Mouse (Mus musculus) intestine, postnatal 0 days (tissue): Measurements from ENCODE around the gene Grik4. TPM values are rescaled to one million over a fixed set of nuclear protein-coding genes. Genes with fewer than 3 reads are reported as not detected.

Experiments
- ATAC-seq: fragments of 200-750 bp; cut with Nextera tagmentation; 2 replicates; pipeline ENCODE4 v1.8.0; 2017; ENCODE audit warnings: mild to moderate bottlenecking, moderate TSS enrichment, moderate library complexity
- H3K27ac ChIP-seq: fragments of 300-500 bp; sonication (generic); 2 replicates; pipeline ENCODE4 v1.5.1; 2014; ENCODE audit warnings: mild to moderate bottlenecking, low read depth, low read length, moderate library complexity
- H3K27me3 ChIP-seq: fragments of 300-500 bp; sonication (generic); replicated peaks from 2 replicates; pipeline ENCODE4 v1.6.1; 2014; ENCODE audit warnings: low read length, mixed read lengths; ENCODE audit not compliant: control insufficient read depth, insufficient read depth
- H3K36me3 ChIP-seq: fragments of 300-500 bp; sonication (generic); 2 replicates; pipeline ENCODE4 v1.6.1; 2014; ENCODE audit warnings: mild to moderate bottlenecking, moderate library complexity; ENCODE audit not compliant: control insufficient read depth, insufficient read depth
- H3K4me1 ChIP-seq: fragments of 300-500 bp; sonication (generic); replicated peaks from 2 replicates; pipeline ENCODE4 v1.6.1; 2014; ENCODE audit warnings: antibody characterized with exemption, low read length, mixed read lengths; ENCODE audit not compliant: control insufficient read depth, insufficient read depth
- H3K4me2 ChIP-seq: fragments of 300-500 bp; sonication (generic); replicated peaks from 2 replicates; pipeline ENCODE4 v1.6.1; 2014; ENCODE audit warnings: low read depth, mild to moderate bottlenecking, moderate library complexity
- H3K4me3 ChIP-seq: fragments of 300-500 bp; sonication (generic); 2 replicates; pipeline ENCODE4 v1.5.1; 2014; ENCODE audit warnings: low read depth, low read length
- H3K9ac ChIP-seq: fragments of 300-500 bp; sonication (generic); 2 replicates; pipeline ENCODE4 v1.6.1; 2014; ENCODE audit warnings: mild to moderate bottlenecking, low read depth, low read length
- H3K9me3 ChIP-seq: fragments of 300-500 bp; sonication (generic); 2 replicates; pipeline ENCODE4 v1.6.1; 2016; ENCODE audit warnings: mixed run types; ENCODE audit not compliant: control insufficient read depth
- CTCF ChIP-seq: sonication (generic); IDR thresholded peaks from 2 replicates; pipeline ENCODE4 v1.5.1; 2016; ENCODE audit warnings: low read depth, mild to moderate bottlenecking, control low read depth, antibody characterized with exemption, moderate library complexity
- WGBS: fragments of 180-500 bp; shearing (Covaris S2); extraction: QIAGEN DNeasy Blood & Tissue Kit; methylation state at CpG from one replicate; pipeline ENCODE4 v1.1.7; 2014; 5-methylcytosine and 5-hydroxymethylcytosine counted together
- polyA plus RNA-seq: library from polyadenylated mRNA; unstranded; fragments of >200 nt; fragmentation: Nextera tagmentation; extraction: Ambion mirVana; gene quantifications from 2 replicates; pipeline ENCODE4 v1.2.1, GENCODE M21; 2015

The Grik4 gene
- polyA plus RNA-seq, 1 experiment from 2014 or later, result 0.68 TPM

DNA sequence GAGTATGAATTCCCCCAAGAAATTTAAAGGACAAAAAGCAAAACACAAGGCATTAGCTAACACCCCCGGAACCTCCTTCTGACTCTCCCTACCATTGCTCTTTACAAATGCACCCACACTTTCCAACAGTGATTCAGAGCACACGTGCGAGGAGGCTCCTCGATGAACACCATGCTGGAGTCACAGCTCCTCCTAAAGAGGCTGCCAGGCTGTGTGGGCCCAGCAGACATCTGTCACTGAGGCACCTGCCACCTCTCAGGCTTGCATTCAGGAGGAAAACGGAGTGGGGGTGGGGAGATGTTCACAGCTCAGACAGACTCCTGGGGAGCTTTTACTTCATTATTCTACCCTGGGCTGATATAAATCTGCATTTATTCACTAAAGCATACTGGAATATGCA, 301.5 kb downstream of the Grik4 start:
- no peak overlapping the region for H3K4me3 ChIP-seq
- no peak for TF ChIP-seq CTCF
- no peak overlapping the region for H3K9ac ChIP-seq
- WGBS, result 73% methylated on average over 5 of the region's 5 CpGs
- H3K4me2 ChIP-seq, result no peak overlapping the region
- H3K27me3 ChIP-seq, result no peaks in the 10 kb centered on the region
- no peaks in the 10 kb centered on the region for H3K9me3 ChIP-seq
- H3K4me1 ChIP-seq, result no peaks in the 10 kb centered on the region
- ATAC-seq, result no peak
- H3K36me3 ChIP-seq, result no peaks in the 10 kb centered on the region
- no peak overlapping the region for H3K27ac ChIP-seq

DNA sequence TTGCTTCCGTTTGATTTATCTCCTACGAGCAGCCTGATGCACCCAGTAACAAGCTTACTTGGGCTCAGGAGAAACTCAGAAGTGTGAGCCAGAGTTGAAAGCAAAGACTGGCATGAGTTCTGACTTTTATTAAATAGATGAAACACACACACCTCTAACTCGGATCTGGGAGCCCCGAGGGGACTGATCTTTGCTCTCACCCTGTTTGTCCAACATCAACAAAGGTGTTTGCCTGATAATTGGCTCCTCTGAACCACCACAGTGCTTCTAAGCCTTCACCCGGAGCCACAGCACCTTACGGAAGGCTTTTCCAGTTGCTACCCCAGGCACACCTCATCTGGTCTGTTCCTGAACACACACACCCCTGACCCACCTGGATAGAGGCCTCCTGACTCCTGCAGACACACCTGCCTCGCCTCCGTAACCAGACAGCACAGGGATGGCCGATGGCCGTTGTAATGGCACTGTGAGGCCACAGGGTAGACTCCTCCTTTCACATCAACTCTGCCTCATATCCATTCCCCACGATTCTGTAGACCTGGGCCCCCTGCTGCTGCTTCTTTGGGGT, 302.7 kb downstream of the Grik4 start:
- Histone ChIP-seq H3K4me2 (no peak overlapping the region), H3K27me3 (no peaks in the 10 kb centered on the region), H3K9ac (no peak overlapping the region), H3K4me1 (no peaks in the 10 kb centered on the region), H3K27ac (no peak overlapping the region), H3K36me3 (no peaks in the 10 kb centered on the region), H3K4me3 (no peak overlapping the region), H3K9me3 (no peaks in the 10 kb centered on the region)
- ATAC-seq, result no peak
- WGBS, result 44% methylated on average over 11 of the region's 11 CpGs
- TF ChIP-seq CTCF, result 0 out of 2 replicates have a peak, but pooled peaks have one; percentile 11

GRCm38 (mm10) chr9:42636446-42636845, 307.8 kb downstream of the Grik4 start:
- Histone ChIP-seq H3K4me1 (no peaks in the 10 kb centered on the region), H3K27ac (no peak overlapping the region), H3K4me2 (no peak overlapping the region), H3K36me3 (no peaks in the 10 kb centered on the region), H3K9me3 (no peaks in the 10 kb centered on the region), H3K9ac (no peak overlapping the region), H3K27me3 (no peaks in the 10 kb centered on the region), H3K4me3 (no peak overlapping the region)
- TF ChIP-seq CTCF, result no peak
- WGBS, result 83% methylated on average over 10 of the region's 10 CpGs
- no peak for ATAC-seq

GRCm38 (mm10) chr9:42631479-42631878, 312.8 kb downstream of the Grik4 start:
- Histone ChIP-seq H3K4me1 (no peaks in the 10 kb centered on the region), H3K27ac (no peak overlapping the region), H3K4me2 (no peak overlapping the region), H3K9ac (no peak overlapping the region), H3K4me3 (no peak overlapping the region), H3K36me3 (no peaks in the 10 kb centered on the region), H3K27me3 (no peaks in the 10 kb centered on the region), H3K9me3 (no peaks in the 10 kb centered on the region)
- no peak for ATAC-seq
- TF ChIP-seq CTCF, result no peak
- WGBS, result 82% methylated on average over 4 of the region's 4 CpGs

DNA sequence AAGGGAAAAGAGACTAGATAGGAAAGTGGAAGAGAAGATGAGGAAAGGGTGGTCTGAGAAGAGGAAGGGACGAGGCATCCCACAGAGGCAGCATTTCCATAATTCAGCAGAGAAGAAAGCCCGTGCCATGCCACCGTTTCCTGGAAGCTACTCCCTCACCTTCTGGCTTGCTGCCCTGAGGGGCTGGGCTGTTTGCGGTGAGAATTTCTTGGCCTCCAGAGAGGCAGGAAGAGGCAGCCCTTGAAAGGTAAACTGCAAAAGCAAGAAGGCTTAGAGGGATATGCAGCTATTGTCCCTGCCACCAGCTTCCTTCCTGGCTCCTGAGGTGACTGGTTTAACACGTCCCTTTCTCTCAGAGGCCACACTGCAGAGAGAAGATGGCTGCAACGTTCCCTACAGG, 316.7 kb downstream of the Grik4 start:
- H3K4me2 ChIP-seq, result no peak overlapping the region
- no peak overlapping the region for H3K9ac ChIP-seq
- no peak for ATAC-seq
- H3K27ac ChIP-seq, result no peak overlapping the region
- WGBS, result 32% methylated on average over 6 of the region's 6 CpGs
- no peak overlapping the region for H3K4me3 ChIP-seq
- no peaks in the 10 kb centered on the region for H3K36me3 ChIP-seq
- H3K9me3 ChIP-seq, result no peaks in the 10 kb centered on the region
- no peaks in the 10 kb centered on the region for H3K27me3 ChIP-seq
- TF ChIP-seq CTCF, result no peak
- no peaks in the 10 kb centered on the region for H3K4me1 ChIP-seq

DNA sequence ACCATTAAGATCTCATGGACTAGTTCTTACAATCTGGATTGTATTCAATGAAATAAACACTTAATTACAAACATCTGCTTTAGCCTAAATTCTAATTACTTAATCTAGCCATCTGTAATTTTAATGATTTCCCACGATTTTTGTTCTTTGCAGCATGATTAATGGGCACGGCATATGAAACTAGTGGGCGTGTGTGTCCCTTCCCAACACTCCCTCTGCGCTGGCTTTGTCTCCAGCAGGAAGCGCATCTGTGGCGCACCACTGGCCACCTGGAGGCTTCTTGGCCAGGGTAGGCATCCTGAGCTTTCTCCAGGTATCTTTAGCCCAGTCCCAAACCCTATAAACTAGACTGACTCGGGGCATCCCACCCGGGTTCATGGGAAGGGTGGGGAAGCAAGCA, 317.1 kb downstream of the Grik4 start:
- Histone ChIP-seq H3K9me3 (no peaks in the 10 kb centered on the region), H3K9ac (no peak overlapping the region), H3K4me3 (no peak overlapping the region), H3K4me1 (no peaks in the 10 kb centered on the region), H3K36me3 (no peaks in the 10 kb centered on the region), H3K27ac (no peak overlapping the region), H3K4me2 (no peak overlapping the region), H3K27me3 (no peaks in the 10 kb centered on the region)
- no peak for ATAC-seq
- WGBS, result 73% methylated on average over 8 of the region's 8 CpGs
- no peak for TF ChIP-seq CTCF

GRCm38 (mm10) chr9:42626226-42626775, 318.0 kb downstream of the Grik4 start:
- H3K36me3 ChIP-seq, result no peaks in the 10 kb centered on the region
- TF ChIP-seq CTCF, result no peak
- 75% methylated on average over 6 of the region's 6 CpGs for WGBS
- no peak overlapping the region for H3K4me3 ChIP-seq
- no peaks in the 10 kb centered on the region for H3K4me1 ChIP-seq
- H3K27ac ChIP-seq, result no peak overlapping the region
- no peak for ATAC-seq
- no peak overlapping the region for H3K9ac ChIP-seq
- H3K4me2 ChIP-seq, result no peak overlapping the region
- no peaks in the 10 kb centered on the region for H3K9me3 ChIP-seq
- no peaks in the 10 kb centered on the region for H3K27me3 ChIP-seq
